Mouse (Mus musculus): Measurements from ENCODE around the gene Casq1.
"Not testable (repeated sequence)": the region's sequence is repeated elsewhere in the genome, so short reads cannot be mapped to it uniquely, and the experiment has no call there.

Gene Casq1

GRCm38 (mm10) chr1:172219451-172220406, at the start of gene Casq1:
Gene Casq1, minus strand, starts transcription at chr1:172219868.
- no peak for DNase-seq (ENCODE audit: low read depth, low spot score)

- DNase-seq (ENCODE audit: low read depth, low spot score): no peak
These were observed 41.9 kb upstream of the Casq1 start, which contains the start of gene Igsf8 for GRCm38 (mm10) chr1:172261477-172262078. Gene Igsf8, plus strand, starts transcription at chr1:172261641.

- DNase-seq (ENCODE audit: low read depth, low spot score): no peak
These were observed 38.6 kb upstream of the Casq1 start, which contains the start of gene Atp1a4 for GRCm38 (mm10) chr1:172258314-172258713. Gene Atp1a4, minus strand, starts transcription at chr1:172258414.

- peak; percentile 57 for DNase-seq (ENCODE audit: low read depth, low spot score)
These were observed 28.0 kb upstream of the Casq1 start for GRCm38 (mm10) chr1:172247679-172248078.

GRCm38 (mm10) chr1:172247216-172247615, 27.5 kb upstream of the Casq1 start:
- no peak for DNase-seq (ENCODE audit: low read depth, low spot score)

GRCm38 (mm10) chr1:172244645-172245044, 25.0 kb upstream of the Casq1 start:
- not testable (repeated sequence) for DNase-seq (ENCODE audit: low read depth, low spot score)

- DNase-seq (ENCODE audit: low read depth, low spot score): peak; percentile 31
These were observed 24.0 kb upstream of the Casq1 start for GRCm38 (mm10) chr1:172243547-172244205.

- DNase-seq (ENCODE audit: low read depth, low spot score): peak; percentile 76
These were observed 22.7 kb upstream of the Casq1 start for GRCm38 (mm10) chr1:172242401-172242800.

GRCm38 (mm10) chr1:172240945-172241708, 21.5 kb upstream of the Casq1 start:
- peak; percentile 89 for DNase-seq (ENCODE audit: low read depth, low spot score)

- no peak for DNase-seq (ENCODE audit: low read depth, low spot score)
These were observed 9.5 kb upstream of the Casq1 start for GRCm38 (mm10) chr1:172229215-172229614.

GRCm38 (mm10) chr1:172228209-172228608, 8.5 kb upstream of the Casq1 start:
- DNase-seq (ENCODE audit: low read depth, low spot score): no peak

- DNase-seq (ENCODE audit: low read depth, low spot score): no peak
These were observed 1.8 kb upstream of the Casq1 start for GRCm38 (mm10) chr1:172221297-172222063.

GRCm38 (mm10) chr1:172220414-172220813, 746 bp upstream of the Casq1 start:
- no peak for DNase-seq (ENCODE audit: low read depth, low spot score)

- peak; percentile 87 for DNase-seq (ENCODE audit: low read depth, low spot score)
These were observed 1.3 kb downstream of the Casq1 start for GRCm38 (mm10) chr1:172218164-172218910.

- DNase-seq (ENCODE audit: low read depth, low spot score): peak; percentile 96
These were observed 2.5 kb downstream of the Casq1 start for GRCm38 (mm10) chr1:172217148-172217547.

- no peak for DNase-seq (ENCODE audit: low read depth, low spot score)
These were observed 4.9 kb downstream of the Casq1 start for GRCm38 (mm10) chr1:172214748-172215147.

- DNase-seq (ENCODE audit: low read depth, low spot score): no peak
These were observed 5.9 kb downstream of the Casq1 start for GRCm38 (mm10) chr1:172213771-172214170.

GRCm38 (mm10) chr1:172212776-172213175, 6.9 kb downstream of the Casq1 start:
- DNase-seq (ENCODE audit: low read depth, low spot score): peak; percentile 89

- DNase-seq (ENCODE audit: low read depth, low spot score): no peak
These were observed 12.5 kb downstream of the Casq1 start for GRCm38 (mm10) chr1:172207111-172207584.

All from R1 (cell line).